Mouse (Mus musculus) olfactory bulb, adult 2 months (tissue): Measurements from ENCODE around the gene Dgkd. TPM values are rescaled to one million over a fixed set of nuclear protein-coding genes. Genes with fewer than 3 reads are reported as not detected.

ENCODE experiments used
- H3K27ac ChIP-seq: fragments of 200-500 bp; 2 replicates; pipeline ENCODE4 v1.5.1; 2012; ENCODE audit warnings: low read depth, low read length; ENCODE audit not compliant: insufficient read depth
- H3K4me1 ChIP-seq: fragments of 200-500 bp; 2 replicates; pipeline ENCODE4 v1.6.1; 2012; ENCODE audit warnings: low read length; ENCODE audit not compliant: control insufficient read depth, insufficient read depth
- H3K4me3 ChIP-seq: fragments of 200-500 bp; 2 replicates; pipeline ENCODE4 v1.5.1; 2012; ENCODE audit warnings: mild to moderate bottlenecking, low read depth, low read length, moderate library complexity; ENCODE audit not compliant: insufficient read depth
- CTCF ChIP-seq: fragments of 200-500 bp; IDR thresholded peaks from 2 replicates; pipeline ENCODE4 v1.5.1; 2012; ENCODE audit warnings: low read depth, mild to moderate bottlenecking, low read length, moderate library complexity; ENCODE audit not compliant: insufficient read depth
- POLR2A ChIP-seq: fragments of 200-500 bp; IDR thresholded peaks from 2 replicates; pipeline ENCODE4 v1.6.1; 2012; ENCODE audit warnings: mild to moderate bottlenecking, low read depth, low read length, moderate library complexity; ENCODE audit not compliant: insufficient read depth
- WGBS: fragments of 180-500 bp; shearing (Covaris S2); methylation state at CpG from one replicate; pipeline ENCODE4 v1.1.7; 2018; 5-methylcytosine and 5-hydroxymethylcytosine counted together
- polyA plus RNA-seq: library from polyadenylated mRNA; stranded (reverse); fragments of >200 nt; gene quantifications from 2 replicates; pipeline ENCODE4 v1.2.4, GENCODE M21; 2012; ENCODE audit warnings: low replicate concordance; ENCODE audit not compliant: missing spikeins, insufficient read depth, insufficient read length

Dgkd gene
- polyA plus RNA-seq, 1 experiment = 128 TPM

- 83% methylated on average over 7 of the region's 7 CpGs for WGBS
- no peak for TF ChIP-seq POLR2A
- TF ChIP-seq CTCF = no peak
- Histone ChIP-seq H3K27ac (no peak overlapping the region), H3K4me1 (peaks cover 11% of the 10 kb centered on the region), H3K4me3 (no peak overlapping the region)
Measured at GRCm38 (mm10) chr1:87936075-87936474, 83.0 kb downstream of the Dgkd start.

- H3K27ac ChIP-seq = no peak overlapping the region
- TF ChIP-seq POLR2A (no peak), CTCF (peak; percentile 18; the same call in 1 of the 2 replicates)
- WGBS = 40% methylated on average over 2 of the region's 2 CpGs
- H3K4me3 ChIP-seq = no peak overlapping the region
- peaks cover 11% of the 10 kb centered on the region for H3K4me1 ChIP-seq
Measured at GRCm38 (mm10) chr1:87936516-87936915, 83.4 kb downstream of the Dgkd start.

- 71% methylated on average over 1 of the region's 1 CpGs for WGBS
Measured at GRCm38 (mm10) chr1:87941765-87942164, 88.7 kb downstream of the Dgkd start.

DNA sequence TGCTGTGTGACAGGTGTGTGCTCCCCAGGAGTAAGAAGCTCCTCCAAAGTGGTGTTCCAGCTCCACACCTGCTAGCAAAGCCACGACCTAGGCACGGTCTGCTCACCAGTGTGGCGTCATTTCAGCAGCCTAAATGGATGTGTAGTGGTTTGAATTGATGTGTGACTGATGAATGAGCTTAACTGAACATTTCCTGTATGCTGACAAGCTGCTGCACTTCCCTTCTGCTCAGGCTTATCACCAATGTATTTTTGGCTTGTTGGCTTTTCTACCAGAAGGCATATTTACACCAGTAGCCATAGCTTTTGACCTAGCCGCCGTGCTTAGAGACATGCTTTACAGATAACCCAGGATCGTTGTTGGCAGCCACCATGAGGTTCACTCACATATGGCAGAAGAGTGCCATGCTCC lies 94.6 kb downstream of the Dgkd start:
- no peak overlapping the region for H3K4me3 ChIP-seq
- TF ChIP-seq CTCF = no peak
- no peak for TF ChIP-seq POLR2A
- peaks cover 12% of the 10 kb centered on the region for H3K4me1 ChIP-seq
- no peak overlapping the region for H3K27ac ChIP-seq
- 92% methylated on average over 6 of the region's 6 CpGs for WGBS

More at GRCm38 (mm10) chr1:87941765-87942164, 88.7 kb downstream of the Dgkd start:
- Histone ChIP-seq H3K4me1 (no peaks in the 10 kb centered on the region), H3K4me3 (no peak overlapping the region), H3K27ac (no peak overlapping the region)
- no peak for TF ChIP-seq POLR2A
- no peak for TF ChIP-seq CTCF

GRCm38 (mm10) chr1:87951641-87952040 lies 98.6 kb downstream of the Dgkd start:
- TF ChIP-seq CTCF (no peak), POLR2A (no peak)
- Histone ChIP-seq H3K4me3 (no peak overlapping the region), H3K4me1 (peaks cover 12% of the 10 kb centered on the region), H3K27ac (peak overlapping the region; percentile 59; the same call in 1 of the 2 replicates)
- 84% methylated on average over 3 of the region's 3 CpGs for WGBS

DNA sequence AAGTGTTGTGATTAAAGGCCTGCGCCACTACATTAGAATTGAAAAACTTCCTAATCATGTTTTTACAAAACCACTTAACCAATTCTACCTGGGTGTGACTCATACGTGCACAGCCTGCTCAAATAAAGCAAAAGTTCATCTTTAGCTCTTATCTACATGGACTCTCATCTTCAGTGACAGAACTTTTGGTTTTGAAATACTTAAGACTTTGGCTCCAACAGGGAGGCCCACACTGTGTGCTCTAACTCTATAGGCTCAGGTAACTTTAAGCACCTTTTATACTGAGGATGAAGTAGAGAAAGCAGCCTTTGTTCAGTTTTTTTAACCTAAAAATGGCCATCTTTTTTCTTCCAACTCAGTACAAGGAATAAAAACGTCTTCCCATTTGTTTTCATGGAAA lies 100.0 kb downstream of the Dgkd start:
- no peak overlapping the region for H3K27ac ChIP-seq
- WGBS = 68% methylated on average over 3 of the region's 3 CpGs
- peaks cover 12% of the 10 kb centered on the region for H3K4me1 ChIP-seq
- no peak for TF ChIP-seq CTCF
- no peak for TF ChIP-seq POLR2A
- no peak overlapping the region for H3K4me3 ChIP-seq

DNA sequence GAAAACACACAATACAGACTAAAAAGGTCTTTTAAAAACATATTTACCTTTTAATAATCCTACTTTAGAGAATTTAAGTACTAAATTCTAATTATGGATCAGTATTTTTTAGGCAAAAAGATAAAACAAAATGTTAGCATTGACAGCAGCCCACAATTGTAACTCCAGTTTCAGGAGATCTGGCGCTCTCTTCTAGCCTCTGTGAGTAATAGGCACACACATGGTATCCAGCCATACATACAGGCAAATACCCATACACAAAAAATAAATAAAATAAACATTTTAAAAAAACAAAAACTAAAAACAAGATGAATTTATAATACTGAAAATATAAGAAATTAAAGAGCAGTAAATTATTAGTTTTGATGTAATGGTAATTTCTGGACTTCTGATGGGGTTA lies 105.8 kb downstream of the Dgkd start:
- H3K4me3 ChIP-seq = no peak overlapping the region
- peaks cover 2% of the 10 kb centered on the region; the same call in 1 of the 2 replicates for H3K4me1 ChIP-seq
- no peak overlapping the region for H3K27ac ChIP-seq
- 93% methylated on average over 1 of the region's 1 CpGs for WGBS
- no peak for TF ChIP-seq CTCF
- no peak for TF ChIP-seq POLR2A

DNA sequence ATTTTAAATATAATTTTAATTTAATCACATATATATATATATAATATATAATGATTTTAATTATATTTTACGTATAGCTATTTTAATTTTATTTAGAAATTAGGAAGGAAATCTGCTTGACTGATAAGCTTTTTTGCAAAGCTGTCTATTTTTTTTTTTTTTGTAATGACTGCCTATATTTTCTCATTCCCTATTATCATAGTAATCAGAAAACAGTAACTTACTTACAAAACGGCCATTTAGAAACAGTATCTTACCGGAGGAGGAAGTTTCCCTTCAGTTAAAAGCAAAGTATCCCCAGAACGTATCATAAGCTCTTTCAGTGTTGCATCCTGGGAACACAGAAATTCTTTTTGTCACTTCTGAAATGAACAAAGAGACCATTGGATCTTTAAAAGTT lies 106.4 kb downstream of the Dgkd start:
- WGBS = 87% methylated on average over 4 of the region's 4 CpGs
- no peak for TF ChIP-seq CTCF
- TF ChIP-seq POLR2A = no peak
- Histone ChIP-seq H3K27ac (no peak overlapping the region), H3K4me1 (peaks cover 2% of the 10 kb centered on the region; the same call in 1 of the 2 replicates), H3K4me3 (no peak overlapping the region)

DNA sequence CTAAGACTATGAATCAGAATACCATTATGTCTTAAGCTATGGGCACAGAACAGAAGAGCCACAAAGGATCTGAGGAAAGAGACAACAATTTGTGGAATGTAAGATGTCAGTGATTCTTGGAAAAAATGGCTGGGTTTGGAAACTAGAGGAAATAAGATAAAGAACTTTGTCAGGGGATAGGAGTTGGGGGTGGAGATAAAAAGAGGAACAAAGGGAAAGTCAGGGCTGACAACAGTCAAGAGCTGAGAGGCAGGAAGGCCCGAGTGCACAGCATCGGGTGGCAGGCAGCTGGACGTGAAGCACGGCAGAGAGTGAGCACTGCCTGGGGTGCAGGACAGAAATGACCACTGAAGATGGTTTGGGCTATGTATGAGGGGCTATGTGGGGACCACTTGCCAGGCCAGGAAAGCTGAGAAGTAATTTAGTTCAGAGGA lies 106.9 kb downstream of the Dgkd start:
- Histone ChIP-seq H3K4me1 (peaks cover 2% of the 10 kb centered on the region; the same call in 1 of the 2 replicates), H3K4me3 (no peak overlapping the region), H3K27ac (no peak overlapping the region)
- 59% methylated on average over 4 of the region's 4 CpGs for WGBS
- TF ChIP-seq POLR2A (no peak), CTCF (no peak)

DNA sequence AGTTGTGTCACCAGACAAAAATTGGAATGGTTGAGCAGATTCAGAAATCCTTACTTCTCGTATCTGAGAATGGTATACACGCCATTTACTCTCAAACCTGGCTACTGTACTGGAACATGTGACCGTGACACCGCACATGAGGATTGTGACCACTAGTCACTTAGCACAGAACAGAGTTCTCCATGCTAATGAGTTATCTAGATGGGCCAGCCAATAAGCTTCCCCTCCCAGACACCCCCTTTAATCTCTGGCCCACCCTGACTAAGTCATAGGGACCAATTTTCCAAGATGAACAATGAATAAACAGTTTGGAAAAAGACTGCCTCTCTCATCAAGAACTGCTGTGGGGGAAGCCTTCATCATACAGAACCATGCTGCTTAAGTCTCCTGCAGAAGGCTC lies 107.7 kb downstream of the Dgkd start:
- TF ChIP-seq POLR2A (no peak), CTCF (no peak)
- Histone ChIP-seq H3K4me3 (no peak overlapping the region), H3K27ac (no peak overlapping the region), H3K4me1 (peaks cover 2% of the 10 kb centered on the region; the same call in 1 of the 2 replicates)
- 97% methylated on average over 4 of the region's 4 CpGs for WGBS
